Mouse (Mus musculus): ENCODE results near the gene Tiam1. TPM values are rescaled to one million over a fixed set of nuclear protein-coding genes. Genes with fewer than 3 reads are reported as not detected.

Tiam1 gene
- polyA plus RNA-seq, 1 experiment from 2014 or later = 4.2 TPM

GRCm38 (mm10) chr16:89993991-89994825 lies 149.4 kb downstream of the Tiam1 start:
- Histone ChIP-seq H3K27me3 (no peaks in the 10 kb centered on the region), H3K4me2 (peak overlapping the region; percentile 19; the same call in 1 of the 2 replicates), H3K9me3 (replicated peaks) (0 out of 2 replicates have a peak, but pooled peaks cover 3% of the 10 kb centered on the region), H3K36me3 (replicated peaks) (no peaks in the 10 kb centered on the region), H3K4me1 (replicated peaks) (peaks cover 49% of the 10 kb centered on the region), H3K27ac (replicated peaks) (peak overlapping the region; percentile 31; the same call in 1 of the 2 replicates), H3K9ac (no peak overlapping the region), H3K4me3 (replicated peaks) (no peak overlapping the region)
- ATAC-seq (ENCODE audit: insufficient read depth) = no peak; the same call in 1 of the 2 replicates
- 31% methylated on average over 17 of the region's 17 CpGs for WGBS (ENCODE audit: insufficient replicate concordance)

- 53% methylated on average over 4 of the region's 4 CpGs for WGBS (ENCODE audit: insufficient replicate concordance)
- Histone ChIP-seq H3K4me1 (replicated peaks) (peaks cover 49% of the 10 kb centered on the region), H3K27me3 (no peaks in the 10 kb centered on the region), H3K27ac (replicated peaks) (peak overlapping the region; percentile 31; the same call in 1 of the 2 replicates), H3K4me3 (replicated peaks) (no peak overlapping the region), H3K9ac (no peak overlapping the region), H3K36me3 (replicated peaks) (no peaks in the 10 kb centered on the region), H3K4me2 (peak overlapping the region; percentile 19; the same call in 1 of the 2 replicates), H3K9me3 (replicated peaks) (0 out of 2 replicates have a peak, but pooled peaks cover 3% of the 10 kb centered on the region)
- ATAC-seq (ENCODE audit: insufficient read depth) = no peak
Measured at GRCm38 (mm10) chr16:89993506-89993905, 150.1 kb downstream of the Tiam1 start.

DNA sequence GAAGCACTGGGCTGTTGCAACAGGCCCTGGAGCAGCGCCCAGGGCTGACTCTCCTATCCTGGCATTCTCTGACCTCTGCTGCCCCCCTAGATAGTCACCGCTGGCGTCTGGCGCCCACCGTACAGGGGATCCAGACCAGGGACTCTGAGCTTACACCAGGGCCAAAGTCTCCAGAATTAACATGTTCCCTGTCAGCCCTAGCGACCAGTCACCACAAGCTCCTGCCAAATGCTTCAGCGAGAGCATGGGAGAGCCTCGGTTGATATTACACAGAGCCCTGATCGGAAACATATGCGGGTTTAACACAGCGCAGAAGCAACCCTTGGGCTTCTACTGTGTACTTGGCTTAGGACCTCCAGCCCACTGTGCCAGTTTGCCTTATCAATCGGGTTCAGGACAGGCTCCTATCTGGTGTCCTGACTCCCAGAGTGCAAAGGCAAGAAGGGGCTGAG lies 151.8 kb downstream of the Tiam1 start:
- WGBS (ENCODE audit: insufficient replicate concordance) = 37% methylated on average over 12 of the region's 12 CpGs
- peaks cover 57% of the 10 kb centered on the region for H3K4me1 ChIP-seq (replicated peaks)
- no peak overlapping the region; the same call in 1 of the 2 replicates for H3K27ac ChIP-seq (replicated peaks)
- H3K9me3 ChIP-seq (replicated peaks) = 0 out of 2 replicates have a peak, but pooled peaks cover 3% of the 10 kb centered on the region
- H3K27me3 ChIP-seq = no peaks in the 10 kb centered on the region
- no peak overlapping the region for H3K4me3 ChIP-seq (replicated peaks)
- H3K4me2 ChIP-seq = peak overlapping the region; percentile 11; the same call in 1 of the 2 replicates
- no peak overlapping the region for H3K9ac ChIP-seq
- ATAC-seq (ENCODE audit: insufficient read depth) = peak; percentile 73
- H3K36me3 ChIP-seq (replicated peaks) = no peaks in the 10 kb centered on the region

DNA sequence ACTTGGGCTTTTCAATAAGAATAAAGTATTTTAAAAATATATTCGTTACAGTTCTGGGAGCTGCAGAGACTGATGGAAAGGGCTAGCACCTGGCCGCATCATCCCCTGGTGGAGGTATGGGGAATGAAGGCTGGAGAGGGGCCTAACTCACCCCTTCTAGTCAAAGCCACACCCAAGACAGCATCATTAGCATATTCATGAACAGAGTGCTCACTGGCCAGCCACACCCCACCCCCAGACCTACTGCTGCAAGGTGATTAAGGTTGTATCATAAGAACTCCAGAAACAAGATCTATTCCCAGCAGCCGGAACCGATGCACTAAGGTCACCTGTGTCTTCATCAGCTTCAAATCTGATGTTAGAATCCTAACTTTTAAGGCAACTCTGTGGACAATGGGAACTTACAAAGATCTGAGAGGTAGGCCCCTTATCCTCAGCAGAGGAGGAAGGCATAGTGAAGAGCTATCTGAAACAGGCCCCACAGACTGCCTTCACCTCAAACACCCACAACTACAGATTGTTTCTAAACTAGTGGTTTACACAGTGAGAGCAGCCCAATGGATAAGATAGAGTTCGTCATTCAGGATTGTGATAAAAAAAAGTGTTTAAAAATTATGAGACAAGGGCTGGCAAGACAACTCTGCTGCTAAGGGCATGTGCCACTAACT lies 153.1 kb downstream of the Tiam1 start:
- Histone ChIP-seq H3K27ac (replicated peaks) (peak overlapping the region; percentile 26; the same call in 1 of the 2 replicates), H3K9ac (no peak overlapping the region), H3K36me3 (replicated peaks) (no peaks in the 10 kb centered on the region), H3K4me1 (replicated peaks) (peaks cover 70% of the 10 kb centered on the region), H3K27me3 (no peaks in the 10 kb centered on the region), H3K9me3 (replicated peaks) (no peaks in the 10 kb centered on the region), H3K4me2 (no peak overlapping the region), H3K4me3 (replicated peaks) (no peak overlapping the region)
- WGBS (ENCODE audit: insufficient replicate concordance) = 33% methylated on average over 5 of the region's 5 CpGs
- ATAC-seq (ENCODE audit: insufficient read depth) = peak; percentile 65

GRCm38 (mm10) chr16:89989816-89990215 lies 153.8 kb downstream of the Tiam1 start:
- H3K4me1 ChIP-seq (replicated peaks) = peaks cover 75% of the 10 kb centered on the region
- no peak overlapping the region for H3K27ac ChIP-seq (replicated peaks)
- no peak overlapping the region for H3K4me3 ChIP-seq (replicated peaks)
- WGBS (ENCODE audit: insufficient replicate concordance) = 77% methylated on average over 10 of the region's 10 CpGs
- H3K9me3 ChIP-seq (replicated peaks) = no peaks in the 10 kb centered on the region
- no peaks in the 10 kb centered on the region for H3K27me3 ChIP-seq
- no peak overlapping the region for H3K9ac ChIP-seq
- ATAC-seq (ENCODE audit: insufficient read depth) = no peak
- no peaks in the 10 kb centered on the region for H3K36me3 ChIP-seq (replicated peaks)
- no peak overlapping the region for H3K4me2 ChIP-seq

DNA sequence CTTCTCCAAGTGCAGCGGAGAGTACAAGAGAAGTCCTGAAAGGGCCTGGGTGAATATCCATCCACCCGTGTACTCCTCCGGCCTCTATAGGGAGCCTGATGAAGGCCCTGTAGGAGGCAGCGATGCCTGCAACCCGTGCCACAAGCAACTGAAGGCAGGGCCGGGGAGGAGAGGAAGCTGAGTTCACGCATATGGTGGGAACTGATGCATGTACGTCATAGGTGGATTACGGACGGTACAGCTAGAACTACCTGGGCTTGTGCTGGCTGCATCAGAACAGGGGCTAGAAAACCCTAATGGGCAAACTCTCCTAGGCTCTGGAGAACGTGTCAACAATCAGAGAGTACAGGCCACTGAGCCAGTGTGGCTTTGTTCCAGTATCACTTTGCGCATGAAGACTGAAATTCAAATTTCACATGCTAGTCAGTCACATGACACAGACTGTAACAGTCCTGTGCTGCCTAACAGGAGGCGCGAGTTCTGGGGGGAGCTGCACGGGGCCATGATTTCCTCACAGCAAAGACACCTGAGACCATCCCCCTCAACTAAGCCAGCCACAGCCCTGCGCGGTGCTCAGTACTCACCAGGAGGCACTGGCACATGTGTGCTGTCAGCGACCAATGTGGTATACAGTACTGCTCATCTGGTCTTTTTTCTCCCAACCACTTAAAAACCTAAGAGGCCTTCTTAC lies 156.8 kb downstream of the Tiam1 start:
- Histone ChIP-seq H3K27ac (replicated peaks) (no peak overlapping the region), H3K27me3 (no peaks in the 10 kb centered on the region), H3K4me3 (replicated peaks) (peak overlapping the region; percentile 24; the same call in 1 of the 2 replicates), H3K9ac (no peak overlapping the region), H3K4me1 (replicated peaks) (peaks cover 66% of the 10 kb centered on the region), H3K4me2 (peak overlapping the region; percentile 71), H3K9me3 (replicated peaks) (no peaks in the 10 kb centered on the region), H3K36me3 (replicated peaks) (no peaks in the 10 kb centered on the region)
- 46% methylated on average over 18 of the region's 18 CpGs for WGBS (ENCODE audit: insufficient replicate concordance)
- no peak for ATAC-seq (ENCODE audit: insufficient read depth)

- H3K36me3 ChIP-seq (replicated peaks) = no peaks in the 10 kb centered on the region
- peaks cover 57% of the 10 kb centered on the region for H3K4me1 ChIP-seq (replicated peaks)
- peak overlapping the region; percentile 71 for H3K4me2 ChIP-seq
- H3K27me3 ChIP-seq = no peaks in the 10 kb centered on the region
- peak overlapping the region; percentile 29; the same call in 1 of the 2 replicates for H3K9ac ChIP-seq
- H3K9me3 ChIP-seq (replicated peaks) = no peaks in the 10 kb centered on the region
- peak overlapping the region; percentile 74 for H3K27ac ChIP-seq (replicated peaks)
- 12% methylated on average over 20 of the region's 20 CpGs for WGBS (ENCODE audit: insufficient replicate concordance)
- peak overlapping the region; percentile 24 for H3K4me3 ChIP-seq (replicated peaks)
- ATAC-seq (ENCODE audit: insufficient read depth) = peak; percentile 78
Measured at GRCm38 (mm10) chr16:89985702-89986481, 157.7 kb downstream of the Tiam1 start.

DNA sequence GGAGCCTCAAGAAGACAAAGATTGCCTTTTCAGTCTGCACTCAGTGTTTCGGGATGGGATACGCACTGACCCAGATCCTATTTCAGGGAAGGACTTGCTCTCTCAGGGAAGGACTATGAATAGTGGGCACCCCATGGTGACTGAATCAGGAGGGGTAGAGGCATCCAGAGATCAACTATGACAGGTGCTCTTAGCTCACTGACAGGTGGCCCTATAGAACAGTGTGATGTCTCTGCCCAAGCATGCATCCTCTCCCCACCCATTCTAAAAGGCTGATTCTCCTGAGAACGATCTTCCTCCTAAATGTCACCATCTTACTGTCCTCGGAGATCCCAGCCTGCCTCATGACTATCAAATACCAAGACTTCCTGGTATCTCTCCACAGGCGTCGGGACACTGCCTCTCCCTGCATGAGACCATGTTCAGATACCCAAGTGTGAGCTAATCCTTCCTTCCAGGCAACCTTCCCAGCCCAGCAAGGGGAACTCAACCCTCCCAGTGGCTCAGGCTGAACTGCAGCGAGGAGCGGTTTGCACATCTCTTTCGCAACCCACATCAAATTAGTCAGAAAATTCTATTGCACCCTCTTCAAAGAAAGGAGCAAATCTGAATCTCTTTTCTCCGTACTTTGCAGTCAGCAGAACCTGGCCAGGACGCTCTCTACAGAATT lies 163.4 kb downstream of the Tiam1 start:
- Histone ChIP-seq H3K9ac (no peak overlapping the region), H3K9me3 (replicated peaks) (no peaks in the 10 kb centered on the region), H3K27me3 (no peaks in the 10 kb centered on the region), H3K27ac (replicated peaks) (no peak overlapping the region), H3K4me1 (replicated peaks) (peaks cover 25% of the 10 kb centered on the region), H3K36me3 (replicated peaks) (no peaks in the 10 kb centered on the region), H3K4me2 (no peak overlapping the region), H3K4me3 (replicated peaks) (no peak overlapping the region)
- no peak for ATAC-seq (ENCODE audit: insufficient read depth)
- WGBS (ENCODE audit: insufficient replicate concordance) = 64% methylated on average over 11 of the region's 11 CpGs

- peaks cover 3% of the 10 kb centered on the region; the same call in 1 of the 2 replicates for H3K4me1 ChIP-seq (replicated peaks)
- H3K27me3 ChIP-seq = no peaks in the 10 kb centered on the region
- no peaks in the 10 kb centered on the region for H3K9me3 ChIP-seq (replicated peaks)
- H3K4me2 ChIP-seq = no peak overlapping the region
- H3K4me3 ChIP-seq (replicated peaks) = no peak overlapping the region
- H3K36me3 ChIP-seq (replicated peaks) = no peaks in the 10 kb centered on the region
- no peak overlapping the region for H3K27ac ChIP-seq (replicated peaks)
- H3K9ac ChIP-seq = no peak overlapping the region
- ATAC-seq (ENCODE audit: insufficient read depth) = no peak
- WGBS (ENCODE audit: insufficient replicate concordance) = 74% methylated on average over 9 of the region's 9 CpGs
Measured at GRCm38 (mm10) chr16:89975441-89975840, 168.1 kb downstream of the Tiam1 start.
